Mouse (Mus musculus) small intestine, adult 2 months (tissue): ENCODE data around the gene Dus1l.
A peak's percentile ranks its signal among the peaks of the same experiment; 100 is the strongest.

Experiments used
- CTCF ChIP-seq: fragments of 200-500 bp; IDR thresholded peaks from 2 replicates; pipeline ENCODE4 v1.5.1; 2012; ENCODE audit warnings: low read depth, mild to moderate bottlenecking, control low read depth, inconsistent platforms, low read length, moderate library complexity, mixed read lengths; ENCODE audit not compliant: insufficient replicate concordance, insufficient read length; ENCODE audit errors: extremely low read depth
- POLR2A ChIP-seq: fragments of 200-500 bp; IDR thresholded peaks from 2 replicates; pipeline ENCODE4 v1.6.1; 2012; ENCODE audit warnings: low read depth, mild to moderate bottlenecking, control low read depth, inconsistent platforms, low read length, moderate library complexity

DNA sequence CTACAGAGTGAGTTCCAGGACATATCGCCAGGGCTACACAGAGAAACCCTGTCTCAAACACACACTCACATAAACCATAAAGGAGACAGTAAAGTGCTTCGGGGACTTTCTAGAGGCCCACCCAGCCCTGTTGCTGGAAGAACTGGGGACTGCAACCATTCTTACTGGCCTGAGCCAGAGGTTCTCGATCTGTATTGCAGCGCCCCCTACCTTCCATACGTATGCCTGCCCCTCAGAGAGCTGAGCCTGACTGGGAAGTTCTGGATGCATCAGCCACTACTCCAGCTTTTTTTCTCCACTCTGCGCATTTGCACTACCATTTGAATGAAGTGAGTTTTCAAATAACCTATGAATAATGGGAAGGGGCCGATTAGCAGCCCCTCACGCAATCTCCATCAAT is 46.8 kb downstream of the Dus1l start:
- no peak for TF ChIP-seq POLR2A
- peak; percentile 43; the same call in 1 of the 2 replicates for TF ChIP-seq CTCF
